Mouse (Mus musculus): Measurements from ENCODE around the gene Nbr1.
A peak's percentile ranks its signal among the peaks of the same experiment; 100 is the strongest.
"Not testable (repeated sequence)": the region's sequence is repeated elsewhere in the genome, so short reads cannot be mapped to it uniquely, and the experiment has no call there.

Gene Nbr1

GRCm38 (mm10) chr11:101626995-101627856 is 75.3 kb downstream of the Nbr1 start, which contains the start of gene Rdm1:
TSS of gene Rdm1 (plus strand) at chr11:101627195.
- DNase-seq: peak; percentile 88 to 90

- DNase-seq: peak; percentile 88 to 91
Measured at GRCm38 (mm10) chr11:101627857-101628559, 76.1 kb downstream of the Nbr1 start.

- DNase-seq: not testable (repeated sequence)
Measured at GRCm38 (mm10) chr11:101628733-101629417, 76.9 kb downstream of the Nbr1 start.
